Mouse (Mus musculus): ENCODE measurements around the gene Mtx1.
A peak's percentile ranks its signal among the peaks of the same experiment; 100 is the strongest.

The Mtx1 gene

DNA sequence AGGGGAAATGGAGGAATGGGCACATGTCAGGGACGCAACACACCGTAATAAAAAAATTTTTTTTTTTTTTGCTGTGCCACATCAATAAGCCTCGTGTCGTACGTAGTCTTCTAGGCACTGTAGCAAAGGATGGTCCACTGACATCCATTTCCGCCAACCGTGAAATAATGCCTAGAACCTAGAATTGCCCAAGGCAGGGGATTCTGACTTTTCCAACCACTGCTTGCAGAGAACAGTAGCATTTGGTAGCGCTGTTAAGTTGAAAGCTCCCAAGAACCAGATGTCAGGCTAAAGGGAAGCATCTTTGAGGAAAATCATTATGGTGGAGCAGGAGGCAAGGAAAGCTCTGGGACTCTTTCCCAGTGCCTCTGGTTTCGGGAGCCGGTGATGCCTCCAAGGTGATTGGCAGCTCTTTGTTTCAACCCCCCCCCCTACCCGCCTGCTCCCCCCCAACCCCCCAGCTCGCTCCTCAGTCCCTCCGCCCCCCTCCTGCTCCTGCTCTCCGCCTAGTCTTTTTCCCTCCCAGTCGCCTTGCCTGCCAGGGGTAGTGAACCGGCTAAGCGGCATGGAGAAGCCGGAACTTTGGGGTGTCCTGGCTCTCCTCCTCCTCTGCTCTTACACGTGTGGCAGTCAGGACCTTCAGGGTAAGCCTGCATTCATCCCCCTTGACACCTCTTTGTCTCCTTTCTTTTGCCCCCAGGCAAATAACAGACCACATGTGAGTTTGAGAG lies 12.0 kb downstream of the Mtx1 start, which contains the start of gene Thbs3:
Gene Thbs3 (plus strand): TSS at position 500 of the 731 bp plus-strand sequence.
- DNase-seq (ENCODE audit: low spot score) = no peak

DNA sequence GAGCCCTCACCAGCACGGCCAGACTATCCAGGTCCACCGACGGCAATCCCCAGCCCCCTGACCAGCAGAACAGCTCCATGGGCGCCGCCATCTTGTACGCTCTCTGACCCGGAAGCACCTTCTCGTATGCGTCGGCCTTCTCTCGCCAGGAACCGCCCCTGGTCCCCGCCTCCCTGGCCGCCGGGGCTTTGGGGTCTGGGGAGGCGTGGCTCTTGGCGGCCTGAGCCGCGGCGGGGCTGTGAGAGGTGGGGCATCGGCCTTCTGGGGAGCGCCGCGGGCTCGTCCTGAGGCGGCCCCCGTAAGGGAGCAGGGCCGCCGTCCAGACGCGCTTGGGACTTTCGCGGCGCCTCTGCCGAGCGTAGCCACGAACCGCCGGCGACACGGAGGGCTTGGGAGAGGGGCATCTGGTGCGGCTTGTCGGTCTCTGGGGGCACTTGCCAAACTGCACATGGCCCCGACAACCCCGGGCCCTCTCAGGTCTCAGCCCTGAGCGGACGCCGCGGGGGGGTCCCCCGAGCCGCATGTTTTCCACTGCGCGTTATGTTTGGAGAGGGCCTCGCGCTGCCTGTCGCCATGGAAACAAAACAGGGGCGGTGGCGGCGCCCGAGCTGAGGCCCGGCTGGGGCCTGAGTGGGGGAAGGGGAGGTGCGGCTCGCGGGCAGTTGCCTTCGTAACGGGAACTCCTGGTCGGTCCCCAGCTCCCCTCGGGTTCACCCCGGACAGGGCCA lies 12.9 kb downstream of the Mtx1 start:
- peak; percentile 95 for DNase-seq (ENCODE audit: low spot score)

DNA sequence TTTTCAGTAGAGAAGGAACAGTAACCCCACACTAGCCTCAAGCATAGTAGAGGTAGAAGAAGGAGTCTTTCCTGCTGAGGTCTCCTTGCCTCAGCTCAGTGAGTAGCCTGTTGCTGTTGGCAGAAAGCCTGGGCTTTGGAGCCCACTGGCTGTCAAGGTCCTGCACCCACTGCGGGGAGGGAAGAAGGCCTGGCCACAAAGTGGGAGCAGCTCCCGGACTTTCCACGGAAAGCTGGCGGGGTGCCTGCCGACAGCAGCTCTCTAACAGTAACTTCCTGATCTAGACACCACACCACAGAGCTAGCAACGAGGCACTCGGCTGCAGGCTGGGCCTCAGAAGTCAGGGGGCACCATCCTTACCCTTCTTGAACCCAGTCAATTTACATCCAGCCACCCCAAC lies 16.2 kb downstream of the Mtx1 start:
- no peak for DNase-seq (ENCODE audit: low spot score)

DNA sequence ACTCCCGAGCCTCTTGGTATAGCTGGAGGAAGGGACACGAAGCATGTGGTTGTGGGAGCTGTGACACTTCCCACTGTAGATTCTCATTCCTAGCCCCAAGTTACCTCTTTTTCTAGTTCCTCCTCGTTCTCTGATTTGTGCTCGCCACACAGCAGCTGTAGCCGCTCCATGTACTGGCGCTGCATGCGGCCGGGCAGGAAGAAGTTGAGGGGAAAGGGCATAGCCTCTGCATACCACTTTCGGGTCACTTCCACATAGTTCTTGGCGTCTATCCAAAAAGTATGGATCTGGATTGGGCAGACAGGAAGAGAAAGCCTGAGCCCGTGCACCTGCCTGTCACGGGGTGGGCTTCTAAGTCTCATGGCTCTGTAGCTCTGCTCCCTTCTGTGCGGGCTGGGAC lies 16.7 kb downstream of the Mtx1 start:
- no peak for DNase-seq (ENCODE audit: low spot score)

DNA sequence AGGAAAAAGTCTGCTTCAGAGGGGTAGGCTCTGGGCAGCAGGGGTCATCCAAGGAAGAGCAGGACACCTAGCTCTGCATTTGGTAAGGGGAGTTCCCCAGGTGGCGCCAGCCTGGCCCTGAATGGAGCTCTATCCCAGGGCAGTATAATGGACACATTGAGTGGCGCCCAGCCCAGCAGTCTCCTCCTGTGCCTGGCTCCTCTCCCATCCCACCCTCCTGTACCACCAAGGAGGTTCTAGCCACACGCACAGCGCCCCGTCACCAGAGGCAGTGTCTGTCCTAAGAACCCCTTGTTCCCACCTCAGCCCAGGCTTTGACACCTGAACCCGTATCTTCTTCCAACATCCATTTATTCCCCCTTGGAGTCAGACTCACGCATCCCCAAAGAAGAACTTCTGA lies 17.2 kb downstream of the Mtx1 start:
- no peak for DNase-seq (ENCODE audit: low spot score)

DNA sequence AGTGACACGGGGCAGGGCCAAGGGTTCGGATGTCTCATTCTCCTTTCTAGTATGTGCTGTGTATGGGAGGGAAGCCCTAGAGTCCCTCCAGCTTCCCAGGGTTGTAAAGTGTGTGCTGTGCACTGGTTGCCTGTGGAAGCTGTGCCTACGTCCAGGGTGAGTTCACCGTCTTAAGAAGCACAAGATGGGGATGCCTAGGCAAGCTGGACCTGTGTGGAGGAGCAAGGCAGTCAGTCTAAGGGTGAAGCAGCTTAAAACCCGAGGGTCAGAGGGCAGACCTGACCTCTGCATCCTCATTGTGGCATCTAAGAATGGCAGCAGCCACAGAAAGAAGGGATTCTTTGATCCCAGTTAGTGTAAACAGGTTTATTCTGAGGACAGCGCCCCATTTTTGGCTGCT lies 18.2 kb downstream of the Mtx1 start:
- no peak for DNase-seq (ENCODE audit: low spot score)

DNA sequence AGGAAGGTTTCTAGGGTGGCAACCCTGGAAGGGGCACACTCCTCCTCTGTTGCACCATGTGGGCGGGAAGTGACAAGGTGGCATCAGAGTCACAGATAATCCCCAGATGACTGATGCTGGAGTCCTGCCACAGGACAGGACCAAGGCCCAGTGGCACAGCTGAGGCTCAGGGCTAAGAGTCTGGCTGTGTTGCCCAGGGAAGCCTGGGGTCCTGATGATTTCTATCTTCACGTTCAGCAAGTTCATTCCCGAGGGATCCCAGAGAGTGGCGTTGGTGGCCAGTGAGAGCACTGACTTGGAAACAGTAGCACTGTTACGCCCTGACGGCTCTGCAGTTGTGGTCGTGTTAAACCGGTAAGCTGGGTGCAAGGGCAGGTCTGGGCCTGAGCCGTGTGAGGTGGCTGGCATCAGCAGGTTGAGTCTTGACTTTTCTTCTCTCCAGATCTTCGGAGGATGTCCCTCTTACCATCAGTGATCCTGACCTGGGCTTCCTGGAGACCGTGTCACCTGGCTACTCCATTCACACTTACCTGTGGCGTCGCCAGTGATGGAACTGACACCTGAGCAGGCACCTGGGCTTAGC lies 18.7 kb downstream of the Mtx1 start:
- DNase-seq (ENCODE audit: low spot score) = no peak

DNA sequence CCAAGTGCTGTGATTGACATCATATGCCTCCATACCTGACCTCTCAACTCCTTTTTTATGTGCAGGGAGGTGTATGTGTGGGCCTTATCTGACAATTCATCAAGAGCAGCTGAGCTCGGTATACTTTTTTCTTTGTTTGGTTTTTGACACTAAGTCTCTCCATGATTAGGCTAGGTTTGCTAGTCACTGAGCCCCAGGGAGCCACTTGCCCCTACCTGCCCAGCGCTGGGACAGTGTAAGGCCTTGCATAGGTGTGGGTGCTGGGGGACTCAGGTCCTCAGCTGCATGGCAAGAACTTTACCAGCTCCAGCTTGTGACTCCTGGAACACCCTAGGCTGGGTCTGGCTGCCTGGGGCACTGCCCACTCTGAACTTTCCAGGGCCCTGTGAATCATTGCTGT lies 20.2 kb downstream of the Mtx1 start:
- DNase-seq (ENCODE audit: low spot score) = no peak

DNA sequence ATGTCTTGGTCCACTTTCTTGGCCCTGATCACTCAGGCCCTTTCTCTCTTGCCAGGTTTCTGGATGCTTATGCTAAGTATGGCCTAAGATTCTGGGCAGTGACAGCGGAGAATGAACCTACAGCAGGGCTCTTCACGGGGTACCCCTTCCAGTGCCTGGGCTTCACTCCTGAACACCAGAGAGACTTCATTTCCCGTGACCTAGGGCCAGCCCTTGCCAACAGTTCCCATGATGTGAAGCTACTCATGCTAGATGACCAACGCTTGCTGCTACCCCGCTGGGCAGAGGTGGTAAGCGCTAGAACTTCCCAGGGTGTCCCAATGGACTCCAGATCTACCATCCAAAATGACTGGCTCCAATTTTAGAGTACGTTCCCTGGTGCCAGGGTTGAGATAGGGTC lies 20.8 kb downstream of the Mtx1 start:
- DNase-seq (ENCODE audit: low spot score) = no peak

DNA sequence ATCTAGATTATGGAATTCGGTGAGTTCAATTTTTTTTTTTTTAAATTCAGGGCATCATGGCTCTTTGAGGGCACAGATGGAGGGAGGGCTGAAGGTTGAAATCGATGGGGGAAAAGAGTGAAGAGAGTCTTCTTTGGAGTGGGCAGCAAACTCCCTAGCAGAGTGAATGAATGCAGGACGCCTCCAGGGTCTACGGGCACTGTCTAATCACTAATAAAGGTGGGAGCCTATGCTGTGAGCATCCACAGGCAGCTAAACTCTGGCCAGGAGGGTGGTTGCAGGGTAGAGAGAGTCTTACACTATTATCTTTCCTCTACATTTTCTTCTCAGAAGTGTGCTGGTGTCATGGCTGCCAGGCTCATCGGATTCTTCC lies 23.8 kb downstream of the Mtx1 start:
- no peak for DNase-seq (ENCODE audit: low spot score)

DNA sequence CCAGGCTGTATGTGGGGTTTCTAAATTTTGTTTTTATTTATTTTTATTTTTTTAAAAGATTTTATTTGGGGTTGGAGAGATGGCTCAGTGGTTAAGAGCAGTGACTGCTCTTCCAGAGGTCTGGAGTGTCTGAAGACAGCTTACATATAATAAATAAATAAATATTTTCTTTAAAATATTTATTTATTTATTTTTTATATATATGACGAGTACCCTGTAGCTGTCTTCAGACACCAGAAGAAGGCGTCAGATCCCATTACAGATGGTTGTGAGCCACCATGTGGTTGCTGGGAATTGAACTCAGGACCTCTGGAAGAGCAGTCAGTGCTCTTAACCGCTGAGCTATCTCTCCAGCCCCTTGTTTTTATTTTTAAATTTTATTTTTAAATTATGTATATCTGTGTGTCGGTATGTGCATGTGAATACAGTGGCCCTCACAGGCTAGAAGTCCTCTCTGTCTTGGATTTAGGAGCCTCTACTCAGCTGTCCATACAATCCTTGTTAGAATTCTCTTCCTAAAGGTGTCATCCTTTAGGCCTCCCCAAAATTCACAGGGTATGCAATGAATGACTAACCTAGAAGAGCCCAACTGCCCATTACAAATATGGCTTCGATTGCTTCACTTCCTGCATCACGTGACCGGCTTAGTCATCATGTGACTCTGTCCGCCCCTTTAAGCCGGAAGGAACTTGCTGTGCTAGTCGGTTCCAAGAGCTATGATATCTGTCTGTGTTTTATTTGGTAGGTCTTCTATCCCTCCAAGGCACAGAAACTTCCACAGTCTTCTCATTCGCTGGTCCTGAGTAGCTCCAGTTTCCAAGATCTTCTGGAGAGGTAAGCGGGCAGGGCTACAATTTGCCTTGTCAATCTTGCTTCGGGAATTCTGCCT lies 24.4 kb downstream of the Mtx1 start, which contains the start of gene Gba:
Gene Gba (plus strand): TSS at position 676 of the 889 bp plus-strand sequence.
- DNase-seq (ENCODE audit: low spot score) = peak; percentile 88

DNA sequence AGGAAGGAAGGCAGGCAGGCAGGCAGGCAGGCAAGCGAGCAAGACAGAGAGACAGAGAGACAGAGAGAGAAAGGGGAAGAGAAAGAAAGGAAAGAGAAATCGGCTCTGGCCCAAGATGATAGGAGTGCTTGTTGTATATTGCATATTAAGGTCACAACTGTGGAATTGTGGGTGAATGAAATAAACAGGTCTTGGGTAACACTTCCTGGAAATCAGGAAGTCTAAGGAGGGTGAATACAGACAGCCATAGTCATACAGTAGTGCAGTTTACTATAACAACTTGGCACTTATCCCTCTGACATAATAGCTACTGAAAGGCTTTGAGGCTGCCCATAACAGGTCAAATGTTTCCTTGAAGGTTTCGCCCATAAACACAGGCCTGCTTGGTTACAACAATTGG lies 27.0 kb downstream of the Mtx1 start:
- no peak for DNase-seq (ENCODE audit: low spot score)

DNA sequence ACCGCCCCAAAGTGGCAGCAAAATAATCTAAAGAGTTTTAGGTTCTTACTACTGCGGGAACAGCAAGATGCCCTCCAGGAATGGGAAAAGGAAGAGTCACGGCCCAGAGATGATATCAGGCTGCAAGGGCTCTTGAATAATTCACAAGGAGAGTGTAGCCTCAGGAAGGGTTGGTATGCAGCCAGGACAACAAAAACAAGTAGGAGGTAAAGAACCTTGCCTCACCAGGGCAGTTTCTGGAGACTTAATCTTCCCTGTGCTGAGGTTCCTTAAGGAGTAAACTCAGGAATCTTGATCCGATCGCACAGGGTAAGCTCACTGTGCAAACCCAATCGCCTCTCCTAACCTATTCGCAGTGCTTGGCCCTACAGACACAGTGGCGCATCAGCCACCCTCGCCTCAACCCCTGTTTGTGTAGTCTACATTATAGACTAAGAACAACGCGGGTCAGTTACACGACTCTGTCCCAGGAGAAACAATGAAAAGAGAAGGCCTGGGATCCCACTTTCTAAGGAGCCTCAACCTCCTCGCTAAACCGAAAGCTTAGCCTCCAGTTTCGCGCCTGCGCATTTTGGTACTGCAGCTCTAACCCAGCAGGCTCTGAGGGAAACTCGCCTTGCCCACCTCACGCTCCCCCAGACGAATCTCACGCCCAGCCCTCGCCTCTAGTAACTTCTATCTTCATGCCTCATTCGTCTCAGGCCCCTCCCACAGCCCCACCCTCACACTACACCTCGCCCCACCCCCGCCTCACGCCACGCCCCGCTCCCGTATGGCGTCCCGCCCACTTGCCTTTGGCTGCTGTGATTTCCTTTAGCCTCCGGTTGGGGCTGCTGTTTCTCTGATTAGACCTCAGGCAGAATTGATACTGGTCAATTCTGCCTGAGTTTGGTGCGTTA lies 30.7 kb downstream of the Mtx1 start:
- DNase-seq (ENCODE audit: low spot score) = peak; percentile 91

DNA sequence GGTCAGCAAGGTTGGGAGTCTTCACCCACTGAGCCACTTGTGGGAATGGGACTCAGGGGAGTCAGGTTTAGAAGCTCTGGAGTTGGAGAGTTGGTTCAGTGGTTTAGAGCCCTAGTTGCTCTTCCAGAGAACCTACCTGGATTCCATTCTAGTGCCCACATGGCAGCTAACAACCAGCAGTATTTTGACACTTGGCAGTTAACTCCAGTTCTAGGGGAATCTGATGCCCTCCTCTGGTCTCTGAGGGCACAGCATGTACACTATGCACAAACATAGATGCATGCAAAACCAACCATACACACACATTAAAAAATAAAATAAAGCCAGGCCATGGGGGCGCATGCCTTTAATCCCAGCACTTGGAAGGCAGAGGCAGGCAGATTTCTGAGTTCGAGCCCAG lies 33.0 kb downstream of the Mtx1 start:
- DNase-seq (ENCODE audit: low spot score) = no peak

DNA sequence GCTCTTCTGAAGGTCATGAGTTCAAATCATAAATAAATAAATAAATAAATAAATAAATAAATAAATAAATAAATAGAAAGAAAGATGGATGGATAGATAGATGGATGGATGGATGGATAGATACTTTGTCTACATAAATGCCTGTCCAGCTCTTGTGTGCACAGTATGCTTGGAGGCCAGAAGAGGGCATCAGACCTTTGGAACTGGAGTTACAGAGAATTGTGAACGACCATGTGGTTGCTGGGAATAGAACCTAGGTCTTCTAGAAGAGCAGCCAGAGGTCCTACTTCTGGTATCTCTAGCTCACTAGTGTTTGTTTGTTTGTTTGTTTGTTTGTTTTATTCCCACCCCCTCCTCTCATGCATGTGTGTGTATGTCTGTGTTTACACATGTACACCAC lies 33.5 kb downstream of the Mtx1 start:
- DNase-seq (ENCODE audit: low spot score) = no peak

DNA sequence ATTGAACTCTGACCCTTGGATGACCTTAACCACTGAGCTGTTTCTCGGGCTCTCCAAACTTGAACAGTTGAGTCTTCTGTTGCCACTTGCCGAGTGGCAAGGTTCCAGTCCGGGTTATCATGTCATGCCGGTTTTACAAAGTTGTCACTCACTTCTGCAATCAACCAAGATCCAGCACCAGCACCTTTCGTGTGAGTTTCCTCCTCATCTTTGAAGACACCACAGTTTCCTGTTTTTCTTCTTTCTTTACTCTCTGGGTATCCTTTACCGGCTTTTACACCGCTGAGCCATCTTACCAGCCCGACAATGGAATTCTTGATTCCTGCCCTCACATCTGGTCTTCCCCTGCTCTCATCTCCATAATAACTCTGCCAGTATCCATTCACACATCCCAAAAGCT lies 36.5 kb downstream of the Mtx1 start:
- no peak for DNase-seq (ENCODE audit: low spot score)

DNA sequence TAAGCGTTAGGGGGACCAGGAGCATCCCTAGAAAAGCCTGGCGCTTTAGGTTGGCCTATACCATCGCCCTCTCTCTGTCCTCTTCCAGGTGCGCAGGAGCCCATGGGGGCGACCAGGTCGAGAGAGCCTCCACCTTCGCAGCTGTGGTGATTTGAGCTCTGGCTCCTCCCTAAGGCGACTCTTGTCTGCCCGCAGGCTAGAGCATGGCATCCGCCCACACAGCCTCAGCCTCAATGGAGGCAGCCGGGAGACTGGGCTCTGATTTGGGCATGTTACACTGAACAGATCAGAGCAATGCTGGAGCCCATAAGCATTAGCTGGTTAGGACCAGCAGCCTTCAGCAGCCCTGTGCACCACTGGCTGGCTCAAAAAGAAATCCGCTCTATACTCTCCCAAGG lies 38.4 kb downstream of the Mtx1 start:
- no peak for DNase-seq (ENCODE audit: low spot score)

DNA sequence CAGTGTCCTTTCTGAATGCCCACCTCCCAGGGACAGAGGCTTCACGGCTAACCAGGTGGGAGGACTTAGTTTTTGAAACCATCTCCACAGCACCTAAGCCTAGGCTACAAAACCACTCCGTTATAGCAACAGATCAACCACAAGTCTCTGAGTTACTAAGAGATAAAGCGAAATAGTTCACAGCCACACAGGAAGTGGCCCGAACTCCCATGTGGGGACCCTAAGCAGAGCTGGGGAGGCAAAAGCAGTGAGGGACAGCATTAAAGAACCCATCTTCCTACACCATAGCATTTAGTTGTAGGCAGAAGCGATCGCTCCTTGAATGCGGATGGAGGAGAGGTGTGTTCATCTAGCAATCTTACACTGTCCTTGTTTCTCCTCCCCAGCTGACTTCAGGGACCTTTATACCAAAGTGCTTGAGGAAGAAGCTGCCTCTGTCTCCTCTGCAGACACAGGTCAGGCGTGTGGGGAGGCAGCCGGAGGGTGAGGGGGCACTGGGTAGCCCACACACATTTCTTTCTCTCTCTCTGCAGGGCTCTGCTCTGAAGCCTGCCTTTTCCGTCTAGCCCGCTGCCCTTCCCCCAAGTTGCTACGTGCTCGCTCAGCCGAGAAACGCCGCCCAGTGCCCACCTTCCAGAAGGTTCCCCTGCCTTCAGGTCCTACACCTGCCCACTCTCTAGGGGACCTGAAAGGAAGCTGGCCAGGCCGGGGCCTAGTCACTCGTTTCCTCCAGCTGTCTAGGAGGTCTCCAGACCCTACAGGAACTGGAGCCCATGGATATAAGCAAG lies 39.0 kb downstream of the Mtx1 start:
- DNase-seq (ENCODE audit: low spot score) = no peak

DNA sequence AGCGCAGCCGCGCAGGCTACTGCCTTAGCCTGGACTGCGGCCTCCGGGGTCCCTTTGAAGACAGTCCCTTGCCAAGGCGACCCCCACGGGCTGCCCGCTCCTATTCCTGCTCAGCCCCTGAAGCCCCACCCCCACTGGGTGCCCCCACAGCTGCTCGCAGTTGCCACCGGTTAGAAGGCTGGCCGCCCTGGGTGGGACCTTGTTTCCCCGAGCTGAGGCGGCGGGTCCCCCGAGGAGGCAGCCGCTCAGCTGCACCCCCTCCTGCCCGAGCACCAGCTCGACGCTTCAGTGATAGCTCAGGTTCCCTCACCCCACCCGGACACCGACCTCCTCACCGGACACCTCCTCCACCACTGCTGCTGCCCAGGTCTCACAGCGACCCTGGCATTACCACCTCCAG lies 39.7 kb downstream of the Mtx1 start:
- DNase-seq (ENCODE audit: low spot score) = no peak

DNA sequence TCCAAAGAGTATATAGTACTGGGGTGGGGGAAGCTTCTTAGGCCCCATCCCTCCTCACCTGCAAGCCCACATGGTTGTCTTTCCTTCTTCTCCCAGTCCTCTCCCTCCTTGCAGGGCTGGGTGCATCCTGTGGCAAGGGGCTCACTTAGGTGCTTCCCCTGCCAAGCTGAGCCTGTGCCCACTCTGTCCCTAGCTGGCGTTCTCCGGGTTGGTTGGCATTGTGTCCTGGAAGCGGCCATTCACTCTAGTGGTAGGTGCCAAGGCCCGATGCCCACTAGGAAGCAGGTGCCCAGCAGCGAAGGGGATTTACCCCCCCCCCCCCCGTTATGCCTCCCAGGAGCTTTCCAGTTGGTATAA lies 43.0 kb downstream of the Mtx1 start:
- DNase-seq (ENCODE audit: low spot score) = no peak

Data from lung, postnatal 25 days (tissue).